Mouse (Mus musculus): Measurements from ENCODE around the gene Dclre1a.

Dclre1a gene

DNA sequence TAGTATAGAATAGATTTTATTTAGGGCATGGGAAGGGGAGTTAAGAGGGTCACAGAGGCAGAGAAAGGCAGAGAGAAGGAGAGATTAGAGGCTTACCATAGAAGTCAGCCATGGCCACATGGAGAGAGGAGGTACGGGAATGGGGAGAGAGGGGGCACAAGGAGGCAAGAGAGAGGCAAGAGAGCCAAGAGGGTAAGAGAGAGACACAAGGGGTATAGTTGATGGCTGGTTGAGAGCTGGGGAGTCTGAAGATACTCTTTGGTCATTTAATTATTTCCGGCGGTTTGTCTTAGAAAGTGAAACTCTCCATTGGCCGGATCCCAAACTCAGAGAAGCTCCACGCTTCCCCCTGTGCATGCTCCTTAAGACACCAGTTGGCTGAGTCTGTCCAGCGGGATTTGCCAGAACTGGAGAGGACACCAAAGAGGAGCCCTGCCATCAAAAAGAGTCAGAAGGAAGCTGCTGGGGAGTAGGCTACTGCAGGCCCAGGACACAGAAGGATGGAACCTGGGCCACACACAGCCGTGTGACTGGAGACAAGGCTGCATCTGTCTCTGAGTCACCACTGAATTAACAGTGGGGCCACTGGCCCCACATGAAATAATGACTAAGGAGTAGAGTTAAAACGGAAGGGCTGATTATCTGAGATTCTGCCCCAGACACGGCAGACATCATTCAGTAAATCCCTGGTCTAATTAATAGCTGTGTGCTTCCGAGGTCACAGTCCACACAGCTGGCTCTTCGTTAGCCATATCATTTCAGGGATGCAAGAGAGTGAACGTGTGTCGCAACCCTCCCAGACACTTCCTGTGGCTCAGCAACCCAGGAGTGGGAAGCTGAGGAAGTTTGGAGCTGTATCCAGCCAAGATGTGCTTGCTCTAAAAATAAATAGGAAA is 62.4 kb downstream of the Dclre1a start:
- peak; percentile 20 for DNase-seq (ENCODE audit: extremely low read depth, insufficient read length, low spot score)

DNA sequence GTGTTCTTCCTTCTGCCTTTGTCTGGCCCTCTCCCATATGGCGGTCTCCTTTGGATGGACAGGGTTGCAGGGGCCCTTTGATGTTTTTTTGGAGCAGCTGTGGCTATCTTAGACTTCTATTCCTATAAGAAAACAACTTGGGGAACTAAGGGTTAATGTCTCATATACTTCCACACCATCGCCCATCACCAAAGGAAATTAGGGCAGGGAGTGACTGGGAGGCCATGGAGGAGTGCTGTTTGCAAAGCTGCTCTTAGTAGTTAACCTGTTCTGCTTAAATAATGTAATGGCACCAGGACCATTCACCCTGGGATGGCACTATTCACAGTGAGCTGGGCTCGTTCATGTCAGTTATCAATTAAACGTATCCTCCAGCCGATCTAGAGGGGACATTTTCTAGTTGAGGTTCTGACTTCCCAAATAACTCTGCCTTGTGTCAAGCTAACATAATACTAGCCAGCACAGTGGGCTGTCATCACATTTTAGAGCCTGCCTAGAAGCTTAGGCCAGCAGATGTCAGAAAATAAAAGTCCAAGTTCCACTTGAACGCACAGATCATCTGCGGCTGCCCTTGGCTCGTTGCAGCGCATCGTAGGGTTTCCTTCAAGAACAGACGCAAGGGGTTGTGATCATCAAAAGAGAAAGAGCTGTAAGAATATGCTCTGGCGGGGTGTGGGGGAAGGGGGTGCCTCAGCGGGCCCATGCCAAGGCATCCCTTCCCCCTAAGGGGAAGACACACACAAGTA is 63.2 kb downstream of the Dclre1a start:
- DNase-seq (ENCODE audit: extremely low read depth, insufficient read length, low spot score): no peak

All from 3134 (cell line).